Mouse (Mus musculus): ENCODE data around the gene Gm10024. TPM values are rescaled to one million over a fixed set of nuclear protein-coding genes. Genes with fewer than 3 reads are reported as not detected.
"Not testable (repeated sequence)": the region's sequence is repeated elsewhere in the genome, so short reads cannot be mapped to it uniquely, and the experiment has no call there.

Gm10024 gene
- total RNA-seq (2022) = not detected

DNA sequence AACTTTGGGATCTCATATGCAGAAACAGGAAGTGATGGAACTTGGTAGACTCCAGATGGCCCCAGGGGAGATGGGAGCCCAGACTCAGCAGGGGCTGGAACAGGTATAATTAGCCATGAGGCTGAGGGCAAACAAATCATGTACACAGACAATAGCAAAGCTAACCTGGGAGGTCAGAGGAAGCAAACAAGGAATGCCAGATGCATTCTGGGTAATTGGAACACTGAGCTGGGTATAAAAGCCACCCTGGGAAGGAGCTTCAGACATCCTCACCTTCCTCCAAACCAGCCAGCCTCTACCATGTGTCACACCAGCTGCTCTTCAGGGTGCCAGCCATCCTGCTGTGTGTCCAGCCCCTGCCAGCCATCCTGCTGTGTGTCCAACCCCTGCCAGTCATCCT is at the start of gene Gm10024:
TSS of gene Gm10024 (plus strand) at position 301 of the 400 bp plus-strand sequence.
- DNase-seq (ENCODE audit: low spot score in 2 of 2) = not testable (repeated sequence)

DNA sequence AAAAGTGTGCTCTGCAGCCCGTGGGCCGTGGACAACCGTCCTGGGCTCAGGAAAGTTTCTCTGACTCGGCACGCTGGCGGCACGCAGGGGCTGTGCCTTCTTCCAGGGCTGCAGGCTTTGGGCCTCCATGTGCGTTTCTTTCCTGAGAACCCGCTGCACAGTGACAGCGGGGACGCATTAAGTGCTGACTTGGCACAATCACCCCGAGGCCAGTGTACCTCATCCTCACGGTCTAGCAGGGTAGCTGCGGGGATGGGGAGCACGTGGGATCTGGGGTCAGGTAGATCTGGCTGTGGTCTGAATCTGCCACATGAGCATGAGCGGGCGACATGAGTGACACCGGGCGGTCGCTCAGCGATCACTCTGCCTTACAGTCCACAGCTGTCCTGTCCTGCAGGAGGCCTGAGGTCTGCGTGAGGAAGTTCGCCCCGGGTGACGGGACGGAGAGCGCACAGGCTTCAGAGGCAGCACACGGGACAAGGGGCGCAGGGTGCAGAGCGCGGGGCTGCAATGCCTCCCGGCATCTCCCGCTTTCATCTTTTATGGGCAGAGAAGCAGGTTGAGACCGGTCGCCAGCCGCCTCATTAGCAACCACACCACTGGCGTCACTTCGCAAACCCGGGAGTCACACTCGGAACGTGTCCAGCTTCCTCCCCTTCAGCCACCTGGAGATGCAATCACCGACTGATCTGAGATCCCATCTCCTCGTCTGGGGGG is 47.1 kb upstream of the Gm10024 start:
- no peak for DNase-seq (ENCODE audit: low spot score in 2 of 2)

DNA sequence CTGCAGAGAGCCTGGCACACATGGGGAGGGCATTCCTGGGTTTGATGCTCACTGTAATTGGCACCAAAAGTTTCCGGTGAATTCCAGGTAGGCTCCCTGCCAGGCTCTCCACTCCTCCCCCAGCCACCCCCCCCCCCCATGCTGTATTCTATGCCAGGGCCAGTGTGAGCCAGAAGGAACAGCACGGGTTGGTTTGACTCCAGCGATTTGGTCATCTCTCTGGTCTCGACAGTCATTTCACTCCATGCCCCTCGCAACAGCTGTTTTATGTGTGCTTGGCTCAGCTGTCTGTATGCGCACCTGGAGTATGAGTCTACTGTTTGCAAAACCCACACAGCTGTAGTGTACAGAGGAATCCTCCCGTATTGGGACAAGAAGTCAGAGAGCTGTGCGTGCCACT is 44.9 kb upstream of the Gm10024 start:
- DNase-seq (ENCODE audit: low spot score in 2 of 2) = no peak

DNA sequence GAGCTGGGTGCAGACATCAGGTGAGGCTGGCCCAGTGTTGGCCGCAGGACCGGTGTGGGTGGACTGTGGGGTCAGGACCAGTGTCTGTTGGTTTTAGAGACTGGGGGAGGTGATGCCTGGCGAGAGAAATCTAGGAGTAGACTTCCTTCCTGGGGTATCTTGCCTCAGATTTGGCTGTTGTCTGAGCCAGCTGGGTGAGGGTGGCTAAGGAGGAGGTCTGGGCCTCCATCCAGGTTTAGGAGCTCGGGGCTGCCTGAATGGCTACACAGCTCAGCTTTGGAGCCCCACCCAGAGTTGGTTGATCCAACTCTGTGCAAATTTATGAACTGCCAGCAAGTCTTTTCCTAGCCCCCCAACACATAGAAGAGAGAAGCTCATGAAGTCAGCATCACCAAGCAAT is 43.9 kb upstream of the Gm10024 start:
- DNase-seq (ENCODE audit: low spot score in 2 of 2) = no peak

DNA sequence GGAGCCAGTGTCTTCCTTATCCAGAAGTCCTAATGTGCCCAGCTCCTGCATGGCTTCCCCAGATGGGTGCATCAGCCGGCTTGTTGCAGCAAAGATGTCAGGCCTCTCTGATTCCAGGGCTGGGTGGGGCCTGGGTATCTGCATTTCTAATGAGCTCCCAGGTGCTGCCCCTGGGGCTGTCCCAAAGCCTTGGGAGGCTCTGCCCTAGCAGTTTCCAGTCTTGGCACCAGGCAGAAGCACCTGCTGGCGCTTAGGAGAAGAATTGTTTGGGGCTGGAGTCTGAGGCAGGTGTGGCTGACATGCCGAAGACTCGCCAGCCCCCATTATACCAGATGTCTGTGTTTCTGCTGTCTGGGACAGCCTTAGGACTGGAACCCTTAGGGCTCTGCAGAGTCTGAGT is 40.5 kb upstream of the Gm10024 start:
- no peak for DNase-seq (ENCODE audit: low spot score in 2 of 2)

DNA sequence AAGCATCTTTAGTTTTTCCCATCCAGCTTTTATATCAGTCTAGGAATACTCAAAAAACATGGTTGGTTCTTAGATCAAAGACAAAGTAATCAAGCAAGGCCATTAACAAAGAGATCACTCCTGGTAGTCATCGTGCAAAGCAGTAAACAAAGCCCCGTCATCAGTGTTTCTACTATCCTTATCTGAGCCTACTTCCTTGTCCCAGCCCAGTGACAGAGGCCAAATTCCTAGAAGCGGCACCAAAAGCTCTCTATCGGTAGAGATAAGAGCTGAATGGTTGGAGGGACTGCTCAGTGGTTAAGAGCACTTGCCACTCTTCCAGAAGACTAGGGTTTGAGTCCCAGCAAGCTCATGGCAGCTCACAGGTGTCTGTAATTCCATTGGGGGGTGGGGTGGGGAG is 39.7 kb upstream of the Gm10024 start:
- no peak for DNase-seq (ENCODE audit: low spot score in 2 of 2)

DNA sequence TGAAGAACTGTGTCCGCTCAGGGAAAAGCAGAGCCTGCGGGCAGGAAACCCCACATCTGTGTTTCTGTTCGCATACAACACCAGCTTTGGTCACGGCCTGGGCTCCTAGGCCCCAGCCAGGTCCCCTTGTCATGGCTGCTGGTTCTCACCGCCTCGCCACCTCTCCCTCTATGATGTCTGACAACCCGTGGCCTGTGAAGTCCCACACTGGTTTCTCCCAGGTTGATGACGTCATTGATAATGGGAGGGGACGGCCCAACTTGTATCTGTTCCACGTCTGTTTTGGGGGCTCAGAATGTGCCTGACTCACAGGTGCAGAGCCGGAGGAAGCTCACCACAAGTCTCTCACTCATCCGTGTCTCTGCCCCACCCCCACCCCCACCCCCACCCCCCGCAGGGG is 37.5 kb upstream of the Gm10024 start:
- no peak for DNase-seq (ENCODE audit: low spot score in 2 of 2)

DNA sequence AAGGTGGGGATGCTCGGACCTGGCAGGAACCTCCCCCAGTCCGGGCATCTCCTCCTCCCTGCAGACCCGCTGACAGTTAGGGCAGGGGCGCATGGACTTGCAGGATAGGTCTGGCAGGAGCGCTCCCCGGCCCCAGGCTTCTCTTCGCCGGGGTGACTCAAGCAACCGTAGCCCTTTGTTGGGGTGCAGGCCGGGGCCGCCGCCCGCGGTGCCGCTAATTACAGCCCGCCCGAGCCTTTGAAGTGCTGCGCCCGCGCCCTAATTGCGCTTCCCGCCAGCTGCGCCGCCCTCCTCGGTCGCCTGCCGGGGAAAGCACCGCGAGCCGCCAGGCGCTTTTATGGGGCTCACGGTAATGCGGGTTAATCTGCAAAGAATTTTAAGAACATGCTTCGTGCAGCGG is 33.7 kb upstream of the Gm10024 start:
- no peak for DNase-seq (ENCODE audit: low spot score in 2 of 2)

DNA sequence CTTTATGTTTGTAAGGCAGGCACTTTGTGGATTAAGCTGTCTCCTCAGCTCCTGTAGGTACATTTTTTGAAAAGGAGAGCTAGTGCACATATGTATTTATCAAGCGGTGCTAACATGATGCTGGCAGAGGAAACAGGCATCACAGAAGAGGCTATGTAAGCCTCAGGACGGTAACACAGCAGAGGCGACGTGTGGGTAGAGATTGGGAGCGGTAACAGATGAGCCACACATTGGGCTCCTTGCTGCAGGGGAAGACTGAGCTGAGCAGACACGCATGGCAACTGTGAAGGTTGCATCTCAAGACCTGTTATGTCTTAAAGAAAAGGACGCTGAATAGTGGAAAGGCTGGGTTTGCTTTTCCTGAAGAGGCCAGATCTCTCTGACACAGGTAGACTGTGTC is 28.3 kb upstream of the Gm10024 start:
- no peak for DNase-seq (ENCODE audit: low spot score in 2 of 2)

DNA sequence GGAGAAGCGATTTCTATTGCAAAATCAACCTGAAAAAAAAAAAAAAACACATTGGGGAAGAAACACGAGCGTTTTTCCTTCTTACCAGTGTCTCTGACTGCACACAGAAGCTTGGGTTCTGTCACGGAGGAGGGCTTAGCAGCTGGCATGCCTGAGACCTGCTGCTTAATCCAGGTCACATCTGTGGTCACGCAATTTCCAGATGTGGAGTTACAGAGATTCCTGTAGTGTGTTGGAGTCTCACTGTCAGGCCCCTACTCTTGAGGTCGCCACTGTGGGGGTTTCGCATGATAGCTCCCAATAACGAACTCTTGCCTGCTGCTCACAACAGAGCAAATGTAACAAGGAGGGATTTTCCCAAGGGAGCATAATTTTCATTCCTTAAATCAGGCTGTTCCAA is 27.1 kb upstream of the Gm10024 start:
- no peak for DNase-seq (ENCODE audit: low spot score in 2 of 2)

DNA sequence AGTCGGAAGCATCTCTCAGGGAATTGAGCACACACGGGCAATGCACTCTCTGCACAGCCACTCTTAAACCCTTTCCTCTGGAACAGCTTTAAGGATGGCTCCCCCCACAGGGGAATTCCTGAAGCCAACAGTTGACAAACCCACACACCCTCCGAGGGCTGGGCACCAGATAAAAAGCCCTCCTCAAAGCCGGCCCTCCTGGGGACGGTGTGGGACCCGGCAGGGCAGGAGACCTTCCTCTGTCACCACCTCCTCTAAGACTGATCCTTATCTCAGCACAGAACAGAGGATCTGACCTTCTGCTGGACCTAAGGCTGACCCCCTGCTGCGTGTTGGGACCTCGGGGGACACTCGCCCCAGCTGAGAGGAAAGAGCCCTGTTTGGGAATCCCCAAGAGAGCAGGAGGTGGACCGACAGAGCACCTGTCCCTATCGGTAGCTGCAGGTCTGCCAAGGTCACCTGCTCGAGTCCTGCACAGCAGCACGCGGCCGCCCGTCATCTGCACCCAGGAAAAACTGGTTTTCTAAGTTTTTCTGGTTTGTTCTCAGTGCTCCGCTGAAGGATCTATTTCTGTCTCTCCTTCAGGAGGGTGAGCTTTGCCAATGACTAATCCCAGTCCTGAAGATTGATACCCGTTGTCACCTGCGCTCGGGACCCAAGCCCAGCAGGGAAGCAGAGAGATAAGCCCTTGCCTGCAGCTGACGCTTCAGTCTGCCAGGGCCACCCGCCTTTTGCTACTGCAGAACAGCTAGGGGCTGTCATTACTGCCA is 25.2 kb upstream of the Gm10024 start, which contains the start of gene Tspear:
TSS of gene Tspear (plus strand) at position 675 of the 770 bp plus-strand sequence.
- no peak for DNase-seq (ENCODE audit: low spot score in 2 of 2)

DNA sequence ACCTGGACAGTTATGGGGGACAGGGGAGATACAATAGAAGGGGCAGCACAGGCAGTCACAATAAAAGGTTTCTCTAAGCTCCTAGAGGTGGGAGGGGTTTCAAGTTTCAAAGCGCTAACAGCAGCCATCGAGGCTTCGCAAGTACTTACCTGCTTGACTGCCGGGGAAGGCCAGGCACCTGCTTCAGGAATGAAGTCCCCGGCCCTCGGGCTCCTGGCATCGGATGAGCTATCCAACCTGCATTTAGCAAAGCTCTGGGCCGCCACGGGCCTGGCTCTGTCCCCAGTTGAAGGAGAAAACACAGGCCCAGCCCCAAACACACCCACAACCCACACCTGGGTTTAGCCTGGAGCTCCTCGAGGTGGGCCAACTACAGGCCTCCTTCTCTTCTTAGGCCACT is 24.2 kb upstream of the Gm10024 start:
- no peak for DNase-seq (ENCODE audit: low spot score in 2 of 2)

DNA sequence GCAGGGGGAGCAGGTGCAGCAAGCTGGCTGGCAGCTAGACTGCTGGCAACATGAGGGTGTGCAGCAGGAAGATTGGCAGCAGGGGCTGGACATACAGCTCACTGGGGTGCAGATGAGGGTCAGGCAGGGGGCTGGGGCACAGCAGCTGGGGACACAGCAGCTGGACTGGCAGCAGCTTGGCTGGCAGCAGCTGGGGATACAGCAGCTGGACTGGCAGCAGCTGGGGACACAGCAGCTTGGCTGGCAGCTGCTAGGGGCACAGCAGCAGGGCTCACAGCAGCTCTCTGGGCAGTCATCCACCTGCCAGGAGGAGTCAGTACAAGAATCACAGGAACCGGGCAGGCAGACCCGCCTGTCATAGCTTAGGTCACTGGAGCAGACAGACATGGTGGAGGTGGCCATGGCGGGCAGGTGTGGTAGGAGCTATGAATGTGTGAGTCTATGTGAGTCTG is 20.9 kb upstream of the Gm10024 start, which contains the start of gene Gm19402:
TSS of gene Gm19402 (minus strand) at position 402 of the 452 bp plus-strand sequence.
- not testable (repeated sequence) for DNase-seq (ENCODE audit: low spot score in 2 of 2)

DNA sequence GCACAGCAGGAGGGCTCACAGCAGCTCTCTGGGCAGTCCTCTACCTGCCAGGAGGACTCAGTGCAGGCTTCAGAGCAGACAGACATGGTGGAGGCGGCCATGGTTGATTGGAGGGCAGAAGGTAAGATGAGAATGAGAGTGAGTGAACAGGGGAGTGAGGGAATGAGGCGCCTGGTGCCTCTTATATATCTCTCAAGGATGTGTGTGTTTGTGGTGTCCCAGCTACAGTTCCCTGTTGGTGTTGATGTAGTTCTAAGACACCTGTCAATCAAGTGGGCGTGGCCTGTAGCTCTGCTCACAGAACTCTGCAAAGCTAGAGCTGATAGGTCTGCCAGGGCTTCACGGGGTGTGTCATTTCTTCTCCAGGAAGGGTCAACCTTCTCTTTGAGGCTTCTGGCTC is 14.1 kb upstream of the Gm10024 start, which contains the start of gene Gm9508:
TSS of gene Gm9508 (minus strand) at position 101 of the 400 bp plus-strand sequence.
- no peak for DNase-seq (ENCODE audit: low spot score in 2 of 2)

DNA sequence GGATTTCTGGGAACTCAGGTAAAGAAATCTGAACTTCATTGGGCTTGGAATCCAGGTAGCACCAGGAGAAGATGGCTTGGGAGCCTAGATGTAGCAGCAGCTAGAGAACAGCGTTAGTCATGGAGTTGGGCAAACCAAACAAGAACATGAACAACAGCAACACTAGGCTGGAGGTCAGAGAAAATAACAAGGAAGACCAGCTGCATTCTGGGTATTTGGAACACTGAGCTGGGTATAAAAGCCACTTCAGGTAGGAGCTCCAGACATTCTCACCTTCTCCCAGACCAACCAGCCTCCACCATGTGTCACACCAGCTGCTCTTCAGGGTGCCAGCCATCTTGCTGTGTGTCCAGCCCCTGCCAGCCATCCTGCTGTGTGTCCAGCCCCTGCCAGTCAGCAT is 4.9 kb upstream of the Gm10024 start, which contains the start of gene Gm10272:
TSS of gene Gm10272 (plus strand) at position 301 of the 400 bp plus-strand sequence.
- no peak for DNase-seq (ENCODE audit: low spot score in 2 of 2)

DNA sequence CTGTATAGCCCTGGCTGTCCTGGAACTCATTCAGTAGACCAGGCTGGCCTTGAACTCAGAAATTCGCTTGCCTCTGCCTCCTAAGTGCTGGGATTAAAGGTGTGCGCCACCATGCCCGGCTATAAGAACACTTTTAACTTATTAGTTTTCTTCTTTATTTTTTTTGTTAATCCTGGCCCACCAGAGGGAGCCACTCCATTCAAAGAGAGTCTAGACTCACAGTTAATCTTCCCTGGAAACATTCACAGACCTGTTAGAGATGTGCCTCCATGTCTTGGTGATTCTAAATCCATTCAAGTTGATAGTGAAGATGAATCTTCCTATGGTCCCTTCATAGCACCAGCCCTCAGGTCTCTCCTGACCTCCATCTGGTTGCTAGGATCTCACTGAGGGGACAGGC is 1.4 kb upstream of the Gm10024 start:
- no peak for DNase-seq (ENCODE audit: low spot score in 2 of 2)

DNA sequence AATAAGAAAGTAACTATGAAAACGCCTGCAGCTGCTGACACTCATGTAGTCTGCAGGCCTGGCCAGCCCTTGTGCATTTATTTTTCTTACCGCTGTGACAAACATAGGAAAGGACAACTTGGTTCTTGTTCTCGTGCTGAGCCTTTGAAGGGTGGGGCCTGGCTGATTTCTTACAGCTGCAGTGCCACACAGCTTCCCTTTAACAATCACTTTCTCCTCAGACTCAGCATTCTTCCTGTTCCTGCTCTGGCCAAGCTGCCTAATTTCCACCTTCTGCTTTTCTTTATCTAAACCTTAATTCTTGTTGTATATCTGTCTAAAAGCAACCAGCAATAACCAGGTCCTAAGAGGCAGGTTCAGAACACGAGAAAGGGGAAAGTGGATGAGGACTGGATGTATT is 2.5 kb downstream of the Gm10024 start:
- no peak for DNase-seq (ENCODE audit: low spot score in 2 of 2)

DNA sequence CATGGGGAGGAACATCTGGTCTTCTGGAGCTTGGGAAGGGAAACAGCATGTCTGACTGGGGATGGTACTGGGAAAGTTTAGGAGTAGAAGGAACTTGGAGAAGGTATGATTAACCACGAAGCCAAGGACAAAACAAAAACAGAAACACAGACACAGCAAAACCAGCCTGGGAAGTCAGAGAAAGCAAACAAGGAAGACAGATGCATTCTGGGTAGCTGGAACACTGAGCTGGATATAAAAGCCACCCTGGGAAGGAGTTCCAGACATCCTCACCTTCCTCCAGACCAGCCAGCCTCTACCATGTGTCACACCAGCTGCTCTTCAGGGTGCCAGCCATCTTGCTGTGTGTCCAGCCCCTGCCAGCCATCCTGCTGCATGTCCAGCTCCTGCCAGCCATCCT is 4.2 kb downstream of the Gm10024 start, which contains the start of gene Gm10142:
TSS of gene Gm10142 (plus strand) at position 301 of the 400 bp plus-strand sequence.
- no peak for DNase-seq (ENCODE audit: low spot score in 2 of 2)

DNA sequence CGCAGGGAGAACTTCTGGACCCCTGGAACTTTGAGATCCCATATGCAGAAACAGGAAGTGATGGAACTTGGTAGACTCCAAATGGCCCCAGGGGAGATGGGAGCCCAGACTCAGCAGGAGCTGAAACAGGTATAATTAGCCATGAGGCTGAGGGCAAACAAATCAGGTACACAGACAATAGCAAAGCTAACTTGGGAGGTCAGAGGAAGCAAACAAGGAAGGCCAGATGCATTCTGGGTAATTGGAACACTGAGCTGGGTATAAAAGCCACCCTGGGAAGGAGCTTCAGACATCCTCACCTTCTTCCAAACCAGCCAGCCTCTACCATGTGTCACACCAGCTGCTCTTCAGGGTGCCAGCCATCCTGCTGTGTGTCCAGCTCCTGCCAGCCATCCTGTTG is 9.0 kb downstream of the Gm10024 start, which contains the start of gene Krtap12-1:
TSS of gene Krtap12-1 (plus strand) at position 301 of the 400 bp plus-strand sequence.
- DNase-seq (ENCODE audit: low spot score in 2 of 2) = not testable (repeated sequence)

DNA sequence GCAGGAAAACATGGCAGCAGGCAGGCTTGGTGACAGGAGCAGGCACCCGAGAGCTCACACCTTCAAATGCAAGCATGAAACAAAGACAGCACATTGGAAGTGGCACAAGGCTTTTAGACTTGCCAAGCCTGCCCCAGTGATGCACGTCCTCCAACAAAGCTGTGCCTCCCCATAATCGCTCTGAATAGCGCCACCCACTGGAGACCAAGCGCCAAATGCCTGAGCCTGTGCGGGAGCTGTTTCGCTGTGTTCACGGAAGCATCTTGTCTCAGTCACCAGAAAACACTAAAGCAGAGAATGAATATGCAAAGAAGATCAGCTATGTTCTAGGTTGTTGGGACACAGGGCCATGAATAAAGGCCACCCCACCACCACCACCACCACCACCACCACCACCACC is 13.6 kb downstream of the Gm10024 start:
- DNase-seq (ENCODE audit: low spot score in 2 of 2) = no peak

DNA sequence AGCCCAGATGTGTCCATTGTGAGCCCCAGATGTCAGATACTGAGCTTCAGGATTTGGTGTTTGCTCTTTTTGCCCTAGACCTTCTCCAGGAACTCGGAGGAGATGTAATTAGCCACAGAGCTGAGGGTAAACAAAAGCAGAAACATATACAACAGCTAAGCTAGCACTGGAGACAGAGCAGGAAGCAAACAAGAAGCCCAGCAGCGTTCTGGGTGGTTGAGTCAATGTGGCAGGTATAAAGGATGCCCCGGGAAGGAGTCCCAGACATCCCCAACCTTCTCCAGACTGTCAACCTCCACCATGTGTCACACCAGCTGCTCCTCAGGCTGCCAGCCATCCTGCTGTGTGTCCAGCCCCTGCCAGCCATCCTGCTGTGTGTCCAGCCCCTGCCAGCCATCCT is 14.9 kb downstream of the Gm10024 start, which contains the start of gene Gm10100:
TSS of gene Gm10100 (plus strand) at position 301 of the 400 bp plus-strand sequence.
- DNase-seq (ENCODE audit: low spot score in 2 of 2) = no peak

DNA sequence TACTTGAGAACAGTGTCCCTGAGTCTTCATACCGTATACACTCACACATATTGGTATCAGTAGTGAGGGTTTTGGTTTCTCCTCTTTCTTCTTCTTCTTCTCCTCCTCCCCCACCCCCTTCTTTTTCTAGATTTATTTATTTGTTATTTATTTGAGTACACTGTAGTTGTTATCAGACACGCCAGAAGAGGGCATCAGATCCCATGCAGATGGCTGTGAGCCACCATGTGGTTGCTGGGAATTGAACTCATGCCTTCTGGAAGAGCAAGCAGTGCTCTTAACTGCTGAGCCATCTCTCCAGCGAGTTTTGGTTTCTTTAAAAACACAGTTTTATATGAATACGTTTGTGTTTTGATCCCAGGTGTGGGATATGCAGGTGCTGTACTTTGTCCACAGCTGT is 17.0 kb downstream of the Gm10024 start:
- no peak for DNase-seq (ENCODE audit: low spot score in 2 of 2)
